Mouse (Mus musculus): ENCODE measurements at regions not wholly inside any gene's neighbourhood (a gene's known extent, or its start where the extent isn't known, plus 50 kb on each side); places are given as distances from the start of the nearest gene placed in this dataset.

GRCm38 (mm10) chr2:138123331-138123730 is 133.0 kb upstream of the Btbd3 start:
- DNase-seq (ENCODE audit: low read depth), result no peak

DNA sequence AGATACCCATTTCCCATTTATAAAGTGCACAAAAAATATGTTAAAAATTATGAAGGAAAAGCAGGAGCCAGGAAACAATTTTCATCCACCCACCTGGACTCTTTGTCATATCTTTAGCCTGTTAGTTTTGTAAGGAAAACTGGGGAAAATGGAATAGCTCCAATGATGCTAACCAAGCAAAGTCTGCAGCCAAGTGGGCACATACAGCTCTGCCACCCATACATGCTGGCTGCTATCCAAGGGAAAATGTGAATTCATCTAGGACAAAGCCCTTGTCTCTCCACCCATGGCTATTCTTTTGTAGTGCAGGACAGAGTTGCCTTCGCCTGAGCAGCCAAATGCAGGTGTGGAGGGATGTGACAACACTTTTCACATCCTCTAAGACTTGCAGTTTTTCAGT is 135.5 kb upstream of the Btbd3 start:
- no peak for DNase-seq (ENCODE audit: low read depth)

DNA sequence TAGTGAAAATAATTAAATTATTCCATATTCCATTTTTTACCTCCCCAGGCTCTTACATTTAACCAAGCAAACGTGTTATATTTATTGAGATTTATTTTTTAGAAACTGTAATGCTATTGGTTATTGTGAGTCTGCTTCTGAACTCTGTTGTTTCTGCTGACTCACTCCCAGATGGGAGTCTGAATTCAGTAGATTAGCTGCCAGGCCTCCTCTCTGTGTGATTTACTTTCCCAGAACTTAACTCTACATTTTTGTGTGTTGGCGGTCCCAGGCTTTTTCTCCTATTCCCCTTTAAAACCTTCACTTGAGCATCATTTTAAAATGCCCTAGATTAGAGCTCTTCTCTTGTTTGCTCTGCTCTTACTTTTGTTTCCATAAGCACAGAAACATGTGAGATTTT is 136.2 kb upstream of the Btbd3 start:
- DNase-seq (ENCODE audit: low read depth), result no peak

- no peak for DNase-seq (ENCODE audit: low read depth)
Measured at GRCm38 (mm10) chr2:138099777-138100176, 156.6 kb upstream of the Btbd3 start.

DNA sequence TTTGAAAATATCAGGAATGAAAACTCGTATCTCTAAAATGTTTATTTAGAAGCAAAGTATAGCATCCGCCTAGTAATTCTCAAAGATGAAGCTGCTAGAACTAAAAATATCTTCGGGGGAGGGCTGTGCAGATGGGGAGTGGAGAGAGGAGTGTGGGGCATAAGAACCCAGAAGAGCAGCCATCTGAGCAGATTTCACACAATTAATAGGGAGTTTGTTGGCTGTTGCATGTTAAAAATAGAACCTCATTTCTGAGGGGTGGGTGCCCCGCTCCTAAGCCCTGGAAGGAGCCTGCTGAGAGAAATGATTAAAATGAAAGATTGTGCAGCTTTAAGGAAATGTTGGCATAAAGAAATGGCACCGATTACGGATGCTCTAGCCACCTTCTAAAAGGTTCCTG is 171.0 kb upstream of the Btbd3 start:
- DNase-seq (ENCODE audit: low read depth), result no peak

DNA sequence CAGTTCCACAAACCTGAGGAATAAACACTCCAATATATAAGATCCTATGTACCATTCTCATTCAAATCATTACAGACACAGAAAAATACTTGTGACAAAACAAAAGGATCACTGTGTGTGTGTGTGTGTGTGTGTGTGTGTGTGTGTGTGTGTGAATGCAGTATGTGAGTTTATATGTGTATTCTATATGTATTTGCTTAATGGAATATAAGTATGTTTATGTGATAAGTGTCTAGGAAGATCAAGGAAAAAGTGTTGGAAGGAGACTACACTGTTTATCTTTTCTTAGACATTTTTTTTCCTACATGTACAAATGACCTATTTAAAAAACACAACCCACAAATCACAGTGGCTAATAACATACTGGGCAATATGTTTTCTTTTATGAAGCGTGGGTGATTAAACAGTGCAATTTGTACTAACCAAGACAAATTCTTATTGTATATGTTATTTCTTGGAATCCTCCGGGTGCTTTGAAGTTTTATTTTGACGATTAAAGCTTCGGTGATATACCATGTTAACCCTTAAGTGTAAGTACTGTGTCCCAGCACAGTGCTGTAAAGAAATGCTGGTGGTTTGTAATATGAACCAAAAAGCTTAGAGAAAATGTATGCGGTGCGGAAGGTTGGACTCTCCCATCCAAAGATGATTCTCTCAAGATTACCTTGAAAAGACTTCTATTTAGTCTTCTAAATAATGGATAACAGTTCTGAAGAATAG is 171.6 kb upstream of the Btbd3 start:
- no peak for DNase-seq (ENCODE audit: low read depth)

- DNase-seq (ENCODE audit: low read depth), result no peak
Measured at GRCm38 (mm10) chr2:138074020-138074613, 182.2 kb upstream of the Btbd3 start.

- DNase-seq (ENCODE audit: low read depth), result no peak
Measured at GRCm38 (mm10) chr2:138072165-138072728, 184.1 kb upstream of the Btbd3 start.

DNA sequence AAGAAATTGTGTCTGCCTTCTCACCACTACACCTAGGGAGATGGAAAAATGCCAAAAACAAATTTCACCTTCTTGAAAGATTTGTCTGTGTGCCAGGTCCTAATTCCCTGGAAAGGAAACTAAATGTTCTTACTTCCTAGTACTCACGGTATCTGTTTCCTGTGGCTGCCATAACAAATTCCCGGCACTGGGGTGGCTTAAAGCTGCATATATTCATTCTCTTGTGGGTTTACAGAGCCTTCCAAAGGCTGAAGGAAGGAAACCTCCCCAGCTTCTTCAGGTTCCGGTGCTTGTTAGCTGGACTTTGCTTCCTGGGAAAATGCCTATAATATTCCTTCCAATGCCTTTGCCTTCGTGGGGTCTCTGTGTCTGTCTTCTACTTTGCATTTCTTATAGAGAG is 203.3 kb upstream of the Btbd3 start:
- no peak for DNase-seq (ENCODE audit: low read depth)

- DNase-seq (ENCODE audit: low read depth), result no peak
Measured at GRCm38 (mm10) chr2:138048341-138048740, 208.0 kb upstream of the Btbd3 start.

DNA sequence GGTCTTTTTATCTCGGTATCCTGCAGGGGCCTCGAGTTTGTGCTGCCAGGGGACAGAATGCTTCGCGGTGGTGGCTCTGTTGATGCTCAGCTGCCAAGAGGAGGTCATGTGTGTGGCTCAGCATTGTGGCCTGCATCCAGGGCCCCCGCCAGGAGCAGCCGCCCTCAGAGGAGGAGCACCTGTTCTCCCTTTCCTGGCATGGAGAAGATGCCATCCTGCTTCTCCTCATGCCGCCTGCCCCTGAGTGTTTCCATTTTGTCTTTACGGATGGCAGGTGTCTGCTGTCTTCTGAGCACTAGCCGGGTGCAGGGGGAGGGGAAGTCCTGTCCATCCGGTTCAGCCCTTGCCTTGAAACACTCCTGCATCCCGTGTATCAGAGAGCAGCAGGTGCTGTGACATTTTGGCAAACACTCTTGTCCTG is 208.6 kb upstream of the Btbd3 start:
- DNase-seq (ENCODE audit: low read depth), result no peak

- DNase-seq (ENCODE audit: low read depth), result no peak
Measured at GRCm38 (mm10) chr2:138047361-138047760, 209.0 kb upstream of the Btbd3 start.

DNA sequence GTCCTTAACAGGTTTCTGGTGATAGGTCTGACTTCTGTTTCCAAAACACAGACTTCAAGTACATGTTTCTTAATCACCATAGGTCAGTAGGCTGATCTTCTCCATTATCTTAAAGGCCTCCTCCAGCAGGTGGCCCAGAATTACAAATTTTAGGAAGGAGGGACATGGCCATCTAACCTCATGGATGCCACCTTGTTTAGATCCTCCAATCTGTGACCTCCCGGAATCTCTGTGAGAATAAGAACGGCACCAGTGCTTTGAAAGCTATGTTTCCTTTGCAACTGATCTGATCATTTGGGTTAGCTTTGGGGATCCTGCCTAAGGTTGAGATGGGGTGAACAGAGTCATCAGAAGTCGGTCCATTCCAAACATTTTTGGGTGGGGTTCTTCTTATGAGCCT is 209.4 kb upstream of the Btbd3 start:
- no peak for DNase-seq (ENCODE audit: low read depth)

- DNase-seq (ENCODE audit: low read depth), result no peak
Measured at GRCm38 (mm10) chr2:138045933-138046642, 210.3 kb upstream of the Btbd3 start.

GRCm38 (mm10) chr2:138040706-138041105 is 215.7 kb upstream of the Btbd3 start:
- DNase-seq (ENCODE audit: low read depth), result no peak

- DNase-seq (ENCODE audit: low read depth), result no peak
Measured at GRCm38 (mm10) chr2:138040302-138040701, 216.1 kb upstream of the Btbd3 start.

DNA sequence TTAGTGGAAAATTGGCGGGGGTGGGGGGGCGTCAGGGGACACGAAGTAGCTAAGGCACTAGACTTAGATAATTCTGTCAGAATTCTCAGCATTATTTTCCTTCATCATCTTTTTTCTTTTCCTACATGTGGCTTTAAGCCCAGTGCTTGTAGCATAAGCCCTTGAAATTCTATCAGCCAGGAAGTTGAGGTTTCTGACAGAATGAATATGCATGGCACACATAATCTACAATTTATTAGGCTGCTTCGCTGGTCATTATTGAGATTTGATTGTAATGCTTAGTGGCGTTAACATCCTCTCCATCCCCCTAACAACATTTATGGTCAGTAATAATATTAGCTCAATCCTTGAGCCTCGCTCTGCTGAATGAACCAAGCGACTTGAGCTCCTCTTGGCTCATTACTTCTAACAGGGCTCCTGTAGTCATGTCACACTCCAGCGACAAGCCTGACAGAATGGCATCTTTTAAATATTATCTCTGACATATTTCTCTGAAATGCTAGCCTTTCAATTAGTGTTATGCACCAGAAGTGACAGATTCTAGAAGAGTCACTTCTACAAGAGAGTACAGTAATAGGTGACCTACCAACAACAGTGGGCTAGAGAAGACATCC is 222.1 kb upstream of the Btbd3 start:
- DNase-seq (ENCODE audit: low read depth), result no peak

DNA sequence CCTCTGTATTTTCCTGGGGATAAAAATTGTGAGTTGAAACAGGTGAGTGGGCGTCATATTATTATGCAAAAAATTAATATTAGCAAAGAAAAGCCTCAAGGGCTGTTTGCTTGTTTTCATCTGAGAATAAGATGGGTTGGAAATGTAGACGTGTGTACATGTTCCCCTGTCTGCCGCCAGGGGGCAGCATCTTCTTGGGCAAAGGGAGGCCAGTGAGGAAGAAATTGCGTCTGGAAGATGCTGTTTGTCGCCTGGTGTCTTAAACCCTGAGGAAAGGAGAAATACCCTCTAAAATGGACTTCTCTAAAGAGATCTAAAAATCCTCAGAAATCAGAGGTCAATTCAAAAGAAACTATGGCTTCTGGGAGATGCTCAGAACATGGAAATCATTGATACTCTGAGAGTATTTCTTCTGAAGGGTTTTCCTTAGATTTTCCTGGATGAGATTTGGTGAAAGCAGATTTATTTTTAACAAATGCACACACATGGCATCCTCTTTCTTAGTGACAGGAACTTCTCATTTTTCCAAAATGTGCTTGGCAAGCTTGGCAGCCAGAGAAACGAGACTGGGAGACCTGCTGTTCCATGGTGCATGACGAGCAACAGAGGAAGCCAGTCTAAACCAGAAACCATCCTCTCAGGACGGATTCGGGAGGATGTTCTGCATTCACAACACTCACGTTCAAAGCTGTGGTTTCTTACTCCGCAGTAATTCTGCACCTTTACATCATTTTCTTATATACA is 222.8 kb upstream of the Btbd3 start:
- DNase-seq (ENCODE audit: low read depth), result peak; percentile 63

DNA sequence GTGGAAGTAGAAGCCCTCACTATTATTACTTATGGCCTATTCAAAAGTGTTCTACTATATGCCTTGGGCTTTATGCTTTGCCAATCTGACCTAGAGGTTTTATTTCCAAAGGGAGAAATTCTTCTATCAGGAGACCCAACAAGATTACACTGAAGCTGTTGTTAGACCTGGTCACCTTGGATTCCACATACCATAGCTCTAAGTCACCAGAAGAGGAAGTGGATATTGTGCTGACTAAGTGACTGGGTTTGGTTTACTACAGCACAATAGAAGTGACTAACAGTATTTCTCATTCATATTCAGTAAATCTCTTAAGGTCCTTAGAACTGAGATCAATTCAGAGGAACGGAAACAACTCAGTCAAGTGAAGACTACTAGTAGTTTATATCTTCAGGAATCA is 229.0 kb upstream of the Btbd3 start:
- DNase-seq (ENCODE audit: low read depth), result no peak

GRCm38 (mm10) chr2:138023558-138023957 is 232.8 kb upstream of the Btbd3 start:
- no peak for DNase-seq (ENCODE audit: low read depth)

DNA sequence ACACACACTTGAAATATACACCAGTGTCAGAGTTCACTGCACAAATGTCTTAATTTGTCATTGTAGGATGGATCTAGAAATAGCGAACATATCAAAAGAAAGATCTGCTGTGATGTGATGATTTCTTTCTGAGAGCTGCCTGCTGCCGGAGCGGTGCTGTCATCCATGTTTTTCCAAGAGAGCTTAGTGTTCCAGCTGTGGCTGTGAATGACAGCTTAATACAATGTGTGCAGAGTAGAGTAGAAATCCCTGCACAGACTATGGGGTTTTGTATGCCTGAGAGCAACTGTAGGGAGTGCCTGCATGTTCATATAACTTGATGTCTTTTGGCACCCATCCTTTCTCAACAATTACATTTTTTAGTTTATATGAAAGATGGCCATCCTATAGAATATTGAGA is 274.6 kb upstream of the Btbd3 start:
- no peak for DNase-seq (ENCODE audit: low read depth)

- DNase-seq (ENCODE audit: low read depth), result peak; percentile 10
Measured at GRCm38 (mm10) chr2:137977767-137978166, 278.6 kb upstream of the Btbd3 start.

Data from 416B (cell line).